Mouse (Mus musculus): ENCODE measurements around the gene Noc4l.

Gene Noc4l

DNA sequence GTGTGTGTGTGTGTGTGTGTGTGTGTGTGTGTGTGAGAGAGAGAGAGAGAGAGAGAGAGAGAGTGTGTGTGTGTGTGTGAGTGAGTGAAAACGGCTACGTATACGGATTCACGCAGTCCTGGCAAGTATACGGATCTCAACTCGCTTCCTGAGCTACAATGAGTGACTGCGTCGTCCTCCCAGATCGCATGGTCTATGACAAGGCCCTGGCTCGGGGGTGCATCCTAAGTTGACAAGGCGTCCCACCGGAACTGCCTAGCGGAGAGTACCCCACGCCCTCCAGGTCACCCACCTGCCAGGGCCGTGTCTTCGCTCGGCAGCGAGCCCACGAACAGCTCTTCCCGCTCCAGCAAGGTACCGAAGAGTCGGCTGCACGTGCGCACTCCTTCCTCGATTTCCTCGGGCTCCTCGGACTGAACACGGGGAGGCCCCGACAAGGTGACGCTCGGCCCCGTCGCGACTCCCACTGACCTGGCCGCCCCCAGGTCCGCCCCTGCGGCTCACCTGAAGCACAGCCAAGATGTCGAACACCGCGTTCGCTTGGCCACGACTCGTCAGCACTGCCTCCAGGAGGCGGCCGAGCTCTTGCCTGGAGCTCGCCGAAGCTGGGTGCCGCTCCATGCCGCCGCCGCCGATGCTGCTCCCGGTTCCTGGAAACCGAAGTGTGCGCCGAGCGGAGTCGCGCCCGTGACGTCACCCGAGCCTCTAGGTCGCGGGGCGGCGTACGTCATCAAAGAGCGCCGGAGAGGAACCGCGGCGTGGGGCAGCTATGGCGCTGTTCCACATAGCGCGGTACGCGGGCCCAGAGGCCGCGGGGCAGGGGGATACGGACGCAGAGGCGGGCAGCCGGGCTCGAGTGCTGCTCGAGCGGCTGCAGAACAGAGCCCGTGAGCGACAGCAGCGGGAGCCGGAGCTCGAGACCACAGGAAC, at the start of gene Noc4l, which contains the start of gene Ddx51:
Gene Noc4l, minus strand, starts transcription at position 699 of the 930 bp plus-strand sequence.
Gene Ddx51, plus strand, starts transcription at position 733 of the 930 bp plus-strand sequence.
- DNase-seq (ENCODE audit: low read depth, low spot score) = peak; percentile 98

DNA sequence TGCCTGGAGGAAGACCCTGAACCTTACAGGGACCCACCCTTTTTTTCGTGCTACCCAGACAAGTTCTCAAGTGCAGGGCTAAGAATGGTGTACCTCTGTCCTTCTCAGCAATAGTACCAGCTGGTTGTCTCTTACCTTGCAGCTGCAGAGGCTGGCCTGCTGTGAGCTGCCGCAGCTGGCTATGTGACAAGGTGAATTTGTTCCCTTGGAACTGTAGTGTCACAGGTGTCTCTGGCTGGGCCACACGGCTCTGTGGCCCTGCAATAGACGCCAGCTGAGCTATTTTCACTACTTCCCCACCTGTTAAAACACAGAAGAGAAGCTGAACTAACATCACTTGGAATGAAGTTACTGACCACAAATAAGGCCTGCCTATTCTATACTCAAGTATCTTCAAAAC, 45.4 kb upstream of the Noc4l start:
- no peak for DNase-seq (ENCODE audit: low read depth, low spot score)

GRCm38 (mm10) chr5:110682041-110682440, 28.8 kb upstream of the Noc4l start:
- no peak for DNase-seq (ENCODE audit: low read depth, low spot score)

- DNase-seq (ENCODE audit: low read depth, low spot score) = no peak
Observed at GRCm38 (mm10) chr5:110665486-110666121, 12.4 kb upstream of the Noc4l start.

GRCm38 (mm10) chr5:110664750-110665269, 11.6 kb upstream of the Noc4l start:
- no peak for DNase-seq (ENCODE audit: low read depth, low spot score)

DNA sequence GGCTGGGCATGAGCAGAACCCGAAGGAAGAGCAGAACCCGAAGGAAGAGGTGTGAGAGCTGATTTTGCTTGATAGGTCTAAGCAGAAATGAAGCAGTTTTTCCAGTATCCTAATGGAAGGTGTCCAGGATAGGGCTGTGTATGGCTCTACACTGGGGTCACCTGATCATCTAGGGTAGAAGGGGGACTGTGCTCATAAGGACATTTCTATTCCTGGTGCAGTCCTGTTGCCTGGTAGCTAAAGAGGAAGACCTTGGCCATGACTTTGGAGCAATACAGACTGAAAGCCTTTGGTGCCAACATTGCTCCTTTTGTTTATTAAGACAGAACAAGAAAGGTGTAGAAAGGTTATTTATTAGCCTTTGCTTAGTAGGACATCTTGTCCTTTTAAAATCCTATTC, 10.8 kb upstream of the Noc4l start:
- DNase-seq (ENCODE audit: low read depth, low spot score) = no peak

DNA sequence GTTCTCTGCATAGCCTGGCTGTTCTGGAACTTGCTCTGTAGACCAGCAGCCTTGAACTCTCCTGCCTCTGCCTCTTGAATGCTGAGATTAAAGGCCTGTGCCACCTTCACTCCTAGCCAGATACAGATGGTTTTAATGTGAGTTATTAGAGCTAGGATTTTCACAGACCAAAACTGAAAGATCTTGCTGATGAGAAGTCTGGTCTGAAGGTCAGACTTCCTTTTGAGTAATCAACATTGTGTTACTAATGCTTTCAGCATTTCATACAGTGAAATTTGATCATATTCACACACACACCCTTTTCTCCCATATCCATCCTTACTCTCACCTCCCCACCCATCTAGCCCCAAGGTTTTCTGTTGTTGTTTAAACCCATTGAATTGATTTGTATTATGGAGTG, 6.5 kb upstream of the Noc4l start:
- DNase-seq (ENCODE audit: low read depth, low spot score) = no peak

DNA sequence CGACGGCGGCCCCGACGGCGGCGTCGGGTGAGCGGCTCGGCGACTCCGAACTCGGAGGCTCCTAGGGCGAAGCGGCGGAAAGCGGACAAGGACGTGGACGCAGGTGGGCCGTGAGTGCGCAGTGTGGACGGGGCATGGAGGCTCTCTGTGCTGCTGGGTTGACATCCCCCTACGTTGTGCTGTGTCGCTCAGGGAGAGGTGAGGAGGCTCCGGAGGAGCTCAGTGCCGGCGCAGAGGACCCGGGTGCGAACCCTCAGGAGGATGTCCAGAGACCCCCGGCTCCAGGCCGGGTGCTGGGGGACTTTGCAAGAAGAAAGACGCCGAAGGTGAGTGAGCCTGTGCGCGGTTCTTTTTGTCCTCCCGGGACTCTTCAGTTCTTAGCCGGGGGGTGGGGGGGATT, 469 bp upstream of the Noc4l start:
- no peak for DNase-seq (ENCODE audit: low read depth, low spot score)

- no peak for DNase-seq (ENCODE audit: low read depth, low spot score)
Observed at GRCm38 (mm10) chr5:110646377-110646776, 6.8 kb downstream of the Noc4l start.

DNA sequence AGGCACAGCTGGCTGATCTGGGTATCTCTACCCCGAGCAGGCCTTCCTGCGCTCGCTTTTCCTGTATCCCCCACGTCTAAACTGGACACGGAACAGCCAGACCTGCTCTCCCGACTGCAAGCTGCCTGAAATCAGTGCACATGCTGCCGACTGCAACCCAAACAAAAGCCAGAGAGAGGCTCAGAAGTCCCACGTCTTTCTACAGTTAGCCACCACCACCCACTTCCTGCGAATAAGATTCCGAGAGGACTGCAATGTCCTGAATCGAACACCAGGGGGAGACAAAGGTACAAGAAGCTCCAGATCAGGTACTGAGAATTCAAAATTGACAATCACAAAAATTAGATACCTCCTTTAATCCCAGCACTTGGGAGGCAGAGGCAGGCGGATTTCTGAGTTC, 13.8 kb downstream of the Noc4l start:
- peak; percentile 89 for DNase-seq (ENCODE audit: low read depth, low spot score)

GRCm38 (mm10) chr5:110638306-110639074, 14.7 kb downstream of the Noc4l start:
- DNase-seq (ENCODE audit: low read depth, low spot score) = no peak

DNA sequence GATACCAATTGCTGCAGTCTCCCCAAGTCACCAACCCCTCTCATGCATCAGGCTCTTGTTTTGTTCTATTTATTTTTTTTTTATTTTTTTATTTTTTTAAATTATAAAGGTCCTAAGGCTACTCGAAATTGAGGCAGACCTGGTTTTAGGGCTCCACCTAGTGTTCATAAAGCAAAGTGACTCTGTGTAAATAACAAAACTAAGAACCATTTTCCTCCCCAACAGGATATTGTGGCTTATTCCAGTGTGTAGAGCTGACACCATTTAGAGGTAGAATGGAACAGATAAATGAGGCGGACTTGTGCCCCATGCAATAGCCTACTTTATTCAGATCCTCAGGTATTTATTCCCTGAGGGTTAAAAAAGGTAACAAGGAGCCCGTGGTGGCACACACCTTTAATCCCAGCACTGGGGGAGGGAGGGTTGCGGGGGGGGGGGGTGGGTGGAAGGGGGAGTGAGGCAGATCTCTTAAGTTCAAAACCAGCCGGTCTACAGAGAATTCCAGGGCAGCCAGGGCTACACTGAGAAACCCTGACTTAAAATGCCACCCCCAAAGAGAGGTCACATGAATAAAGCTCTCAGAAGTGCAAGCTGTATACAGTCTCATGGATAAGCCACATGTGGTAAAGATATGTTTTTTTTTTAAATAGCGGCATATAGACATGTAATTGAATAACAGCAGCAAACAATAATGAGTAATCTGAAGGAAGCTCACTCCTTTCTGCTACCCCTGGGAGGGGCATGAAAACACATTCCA, 17.1 kb downstream of the Noc4l start:
- peak; percentile 81 for DNase-seq (ENCODE audit: low read depth, low spot score)

DNA sequence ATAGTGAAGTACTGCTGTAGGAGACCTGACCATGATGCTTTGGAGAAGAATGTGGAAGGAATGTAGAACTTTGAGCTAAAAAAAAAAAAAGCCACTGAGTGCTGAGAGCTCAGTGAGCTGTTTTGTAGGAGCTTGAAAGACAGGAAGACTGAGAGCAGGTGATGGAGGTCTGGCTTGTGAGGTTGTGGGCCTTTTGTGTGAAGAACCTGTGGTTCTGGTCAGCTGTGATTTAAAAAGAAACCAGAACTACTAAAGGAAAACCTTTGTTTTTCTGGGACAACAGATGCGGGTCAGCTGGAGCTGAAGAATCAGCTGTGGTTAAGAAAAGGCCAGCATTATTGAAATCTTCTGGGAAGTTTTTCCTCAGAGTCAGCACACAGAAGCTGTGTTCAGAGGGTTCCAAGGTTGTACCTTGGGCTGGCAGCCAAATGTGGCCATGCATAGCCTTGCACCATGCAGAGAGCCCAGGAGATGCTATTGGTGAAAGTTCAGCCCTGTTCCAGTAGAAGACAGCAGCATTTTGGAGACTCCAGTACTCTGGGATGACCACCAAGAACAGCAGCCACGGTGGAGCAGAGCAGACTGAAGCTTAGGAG, 23.6 kb downstream of the Noc4l start:
- no peak for DNase-seq (ENCODE audit: low read depth, low spot score)

DNA sequence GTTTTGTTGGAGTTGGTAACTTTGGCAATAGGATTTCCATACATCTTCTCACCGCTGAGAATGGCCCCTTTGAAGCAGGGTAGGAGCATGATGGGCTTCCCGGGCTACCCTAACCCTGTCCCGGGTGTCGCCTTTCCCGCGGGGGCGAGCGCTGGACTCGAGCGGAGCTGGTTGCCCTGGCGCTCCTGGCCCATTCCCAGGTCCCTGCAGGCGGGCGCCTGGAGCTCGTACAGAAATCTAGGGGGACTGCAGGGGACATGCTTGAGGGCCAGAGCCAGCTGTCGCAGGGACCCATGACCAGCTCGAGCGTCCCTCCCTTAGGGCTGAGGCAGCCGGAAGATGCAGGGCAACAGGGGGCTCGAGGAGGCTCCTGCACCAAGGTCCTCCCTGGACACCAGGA, 25.1 kb downstream of the Noc4l start:
- DNase-seq (ENCODE audit: low read depth, low spot score) = no peak

- no peak for DNase-seq (ENCODE audit: low read depth, low spot score)
Observed at GRCm38 (mm10) chr5:110627351-110627750, 25.9 kb downstream of the Noc4l start.

DNA sequence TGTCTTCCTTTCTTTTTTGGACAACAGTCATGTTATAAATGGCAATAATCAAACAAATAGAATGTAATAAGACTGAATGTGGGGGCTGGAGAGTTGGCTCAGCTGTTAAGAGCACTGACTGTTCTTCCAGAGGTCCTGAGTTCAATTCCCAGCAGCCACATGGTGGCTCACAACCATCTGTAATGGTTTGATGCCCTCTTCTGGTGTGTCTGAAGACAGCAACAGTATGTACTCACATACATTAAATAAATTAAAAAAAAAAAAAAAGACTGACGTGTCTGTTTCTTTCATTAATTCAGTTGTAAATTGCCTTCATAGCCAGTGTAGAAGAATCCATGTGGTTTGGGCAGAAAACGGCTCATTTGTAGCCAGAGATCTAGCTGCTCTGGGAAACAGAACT, 28.9 kb downstream of the Noc4l start:
- DNase-seq (ENCODE audit: low read depth, low spot score) = no peak

DNA sequence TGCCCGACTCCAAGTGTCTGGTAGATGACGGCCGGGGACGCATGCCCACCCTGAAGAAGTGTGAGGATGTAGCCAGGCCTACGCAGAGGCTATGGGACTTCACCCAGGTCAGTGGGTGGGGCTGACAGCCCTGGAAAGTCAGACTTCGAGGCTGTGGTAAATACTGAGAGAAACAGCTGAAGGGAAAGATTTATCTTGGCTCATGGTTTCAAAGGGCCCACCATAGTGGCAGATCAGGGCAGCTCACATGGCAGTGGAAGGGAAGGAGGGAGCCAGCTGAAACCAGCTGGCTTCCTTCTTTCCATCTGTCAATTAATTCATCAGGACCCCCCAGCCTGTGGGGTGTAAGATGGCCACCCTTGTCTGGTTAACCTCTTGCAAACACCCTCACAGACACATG, 34.0 kb downstream of the Noc4l start:
- DNase-seq (ENCODE audit: low read depth, low spot score) = no peak

DNA sequence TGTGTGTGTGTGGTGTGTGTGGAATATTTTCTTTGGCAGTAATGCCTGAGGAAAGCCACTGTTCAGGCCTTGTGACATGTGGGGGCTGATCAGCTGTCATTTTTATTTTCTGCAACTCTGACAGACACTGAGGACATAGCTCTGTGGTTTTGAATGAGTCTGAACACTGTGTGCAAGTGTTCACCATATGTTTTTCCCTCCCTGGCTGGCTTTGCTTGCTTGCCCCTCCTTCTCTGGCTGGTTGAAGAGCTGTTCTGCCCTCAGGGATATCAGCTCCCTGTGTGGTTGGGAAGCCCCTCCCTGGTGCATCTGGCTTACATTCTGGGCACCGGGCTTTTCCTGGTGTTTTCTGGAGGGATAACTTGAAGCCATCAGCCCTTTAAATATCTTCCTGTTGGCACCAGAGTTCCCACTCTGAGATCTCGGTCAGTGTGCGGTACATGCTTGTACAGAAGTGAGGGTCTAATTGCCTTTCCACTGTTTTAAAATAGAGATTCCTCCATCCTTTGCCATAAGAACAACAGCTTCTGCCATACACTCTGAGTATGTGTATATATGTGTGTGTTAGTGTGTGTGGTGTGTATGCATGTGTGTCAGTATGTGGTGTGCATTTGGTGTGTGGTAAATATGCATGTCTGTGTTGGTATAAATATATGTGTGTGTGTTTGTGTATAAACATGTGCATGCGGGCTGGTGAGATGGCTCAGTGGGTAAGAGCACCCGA, 41.6 kb downstream of the Noc4l start:
- DNase-seq (ENCODE audit: low read depth, low spot score) = no peak

GRCm38 (mm10) chr5:110610484-110610883, 42.7 kb downstream of the Noc4l start:
- no peak for DNase-seq (ENCODE audit: low read depth, low spot score)

- no peak for DNase-seq (ENCODE audit: low read depth, low spot score)
Observed at GRCm38 (mm10) chr5:110609868-110610267, 43.3 kb downstream of the Noc4l start.

Measured in CD4-positive, CD25-positive, alpha-beta regulatory T cell, adult 2 months (primary cell).